Mouse (Mus musculus): ENCODE data around the gene Laptm4a.

DNA sequence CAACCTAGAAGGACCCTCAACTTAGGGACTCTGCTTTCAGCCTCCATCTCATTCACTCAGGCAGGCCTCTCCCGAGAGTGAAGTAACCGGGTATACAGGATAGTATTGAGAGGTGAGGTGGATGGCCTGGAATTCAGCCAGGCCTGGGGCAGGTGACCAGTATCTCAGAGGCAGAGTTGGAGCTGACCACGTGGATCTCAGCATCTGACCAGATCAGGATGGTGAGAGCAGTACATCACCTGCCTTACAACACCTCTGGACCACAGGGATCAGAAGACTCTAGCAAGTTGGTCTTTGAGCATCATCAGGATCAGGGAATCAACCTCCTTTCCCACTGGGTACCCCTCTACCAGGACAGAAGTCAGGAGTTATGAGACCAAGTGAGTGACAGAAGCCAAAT lies 35.5 kb upstream of the Laptm4a start:
- TF ChIP-seq CTCF (IDR thresholded peaks at IDR 0.05; ENCODE audit: control insufficient read depth, insufficient read depth, insufficient read length) (no peak), USF1 (IDR thresholded peaks at IDR 0.05; ENCODE audit: low read depth) (no peak), MYOD1 (IDR thresholded peaks at IDR 0.05; ENCODE audit: control insufficient read depth, insufficient read length, low read depth) (no peak), MYOG (IDR thresholded peaks at IDR 0.05; ENCODE audit: control insufficient read depth, extremely low read depth, insufficient read length) (no peak)

All from C2C12 (cell line).